Mouse (Mus musculus) mature B cell (primary cell): ENCODE results near the gene Itpripl1.
"Not testable (repeated sequence)": the region's sequence is repeated elsewhere in the genome, so short reads cannot be mapped to it uniquely, and the experiment has no call there.

ENCODE experiments used
- in situ Hi-C: fragments of 300-500 bp; cut with MboI; formaldehyde crosslinking; loops from 2 replicates; pipeline ENCODE4 v1.14.3; 2019

Gene Itpripl1

GRCm38 (mm10) chr2:127090151-127090550 is 53.1 kb downstream of the Itpripl1 start:
- in situ Hi-C loops = not testable (repeated sequence)
